Comparison of ENCODE assay signal across 22 mouse cellular contexts in the genomic region with DNA sequence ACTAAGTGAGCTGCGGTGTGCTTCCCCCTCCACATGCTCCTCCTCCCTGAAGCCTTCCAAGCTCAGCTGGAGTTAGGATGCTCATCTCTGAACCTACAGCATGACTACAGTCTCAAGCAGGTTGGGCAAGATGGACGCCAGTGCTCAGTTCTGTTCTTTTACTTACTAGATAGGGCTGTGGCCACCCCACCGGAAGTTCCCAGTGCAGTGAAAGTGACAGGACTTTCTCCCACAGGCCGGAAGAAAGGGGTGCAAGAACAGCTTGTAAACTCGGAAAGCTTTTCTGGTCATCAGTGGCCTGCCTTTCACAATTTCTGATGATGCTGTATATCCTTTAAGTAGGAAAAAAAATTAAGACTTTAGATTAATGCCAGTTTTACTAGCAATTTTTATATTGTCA.
DNase-seq lines count a peak whose midpoint lies in the region; ATAC-seq and TF ChIP-seq lines count a peak whose summit lies in the region.
"Had no signal": no experiment of that assay in that cellular context is flagged by ENCODE, and none has a peak within 500 bp of the region (broad histone marks: within the 10 kb centered on the region; RNA-seq: fewer than 3 reads in every experiment).

No protein-coding gene starts in this region.

- 91% methylated on average over 5 of the region's 5 CpGs for WGBS in heart, adult 2 months

- TF ChIP-seq POLR2A in heart, adult 2 months (IDR thresholded peaks at IDR 0.05; ENCODE audit: insufficient read depth, low read depth, low read length) = no peak

- DNase-seq in heart, adult 11 months = peak; percentile 72
- DNase-seq in heart, adult 2 months = no peak
- peak; percentile 87 for DNase-seq in 416B (ENCODE audit: low read depth)
- no peak for DNase-seq in Muller cell, postnatal 12 days (ENCODE audit: inconsistent ontology term)
- DNase-seq: adrenal gland, adult 8-10 months; adrenal gland, postnatal 14 days; adrenal gland, postnatal 36 days; cerebellum, adult 11-12 months; cerebellum, adult 2 months; cerebellum, adult 9-10 months; cerebellum, postnatal 10 days; cerebellum, postnatal 25 days; embryo, embryonic 11 days; forebrain, postnatal 0 days had no signal

- H3K27ac ChIP-seq in heart, adult 2 months = no peak overlapping the region
- H3K27ac ChIP-seq: embryonic facial prominence, embryonic 12.5 days; forebrain, embryonic 13.5 days; forebrain, embryonic 15.5 days had no signal

- H3K79me2 ChIP-seq in heart, adult 2 months (replicated peaks; ENCODE audit: control insufficient read depth, insufficient read depth, low read length) = no peaks in the 10 kb centered on the region

- TF ChIP-seq EP300 in heart, adult 2 months (IDR thresholded peaks at IDR 0.05; ENCODE audit: insufficient read depth, low read depth, low read length) = no peak

- peak; percentile 79 for ATAC-seq in granulocyte monocyte progenitor cell, adult 5-6 weeks (replicated peaks; ENCODE audit: poor library complexity, severe bottlenecking)
- ATAC-seq in megakaryocyte progenitor cell, adult 5-6 weeks (replicated peaks; ENCODE audit: poor library complexity) = peak; percentile 68
- ATAC-seq in monocyte, adult 5-6 weeks (replicated peaks; ENCODE audit: insufficient number of reproducible peaks, low FRiP score, low TSS enrichment, poor library complexity, severe bottlenecking) = no peak
- ATAC-seq: activated CD4-positive, CD25-positive, alpha-beta regulatory T cell, adult 4 months; forebrain, embryonic 13.5 days; forebrain, embryonic 15.5 days; forebrain, postnatal 0 days; Patski had no signal

- intact Hi-C loops in heart, adult 2 months (cut with DNase I) = no loop called here

- TF ChIP-seq CTCF in heart, adult 2 months (IDR thresholded peaks at IDR 0.05) = no peak

- no peak overlapping the region for H3K9ac ChIP-seq in heart, adult 2 months (ENCODE audit: low read depth, low read length)
- H3K9ac ChIP-seq: embryonic facial prominence, embryonic 12.5 days; forebrain, embryonic 13.5 days; forebrain, embryonic 15.5 days; forebrain, postnatal 0 days had no signal

- H3K4me1 ChIP-seq in heart, adult 2 months (ENCODE audit: control insufficient read depth, insufficient read depth, low read length) = peaks cover 2% of the 10 kb centered on the region

- H3K36me3 ChIP-seq in heart, adult 2 months (ENCODE audit: control insufficient read depth, insufficient read depth, low read length) = peaks cover 2% of the 10 kb centered on the region; the same call in 1 of the 2 replicates
- H3K36me3 ChIP-seq: embryonic facial prominence, embryonic 12.5 days; forebrain, embryonic 15.5 days had no signal

- no peaks in the 10 kb centered on the region for H3K27me3 ChIP-seq in heart, adult 2 months (ENCODE audit: control insufficient read depth, insufficient read depth, low read length)
- H3K27me3 ChIP-seq: embryonic facial prominence, embryonic 12.5 days; forebrain, embryonic 13.5 days; forebrain, embryonic 15.5 days; Patski had no signal

- no peak overlapping the region for H3K4me3 ChIP-seq in heart, adult 2 months
- H3K4me3 ChIP-seq: embryonic facial prominence, embryonic 12.5 days; forebrain, embryonic 13.5 days; forebrain, embryonic 15.5 days had no signal

Comparison
In these comparisons a context has a peak if more than half of its experiments do, and no peak if none do; other contexts are left out.
1. DNase-seq: peak in heart, adult 11 months (single experiment) and 416B (single experiment); none in heart, adult 2 months (0 of 2) and Muller cell, postnatal 12 days (single experiment).